Mouse (Mus musculus) hindbrain, postnatal 0 days (tissue): ENCODE data around the gene Nell2. TPM values are rescaled to one million over a fixed set of nuclear protein-coding genes. Genes with fewer than 3 reads are reported as not detected.

Experiments
- ATAC-seq: fragments of 200-750 bp; cut with Nextera tagmentation; 2 replicates; pipeline ENCODE4 v1.8.0; 2017; ENCODE audit warnings: mild to moderate bottlenecking, moderate TSS enrichment, moderate library complexity
- DNase-seq: peaks from one replicate; pipeline ENCODE4 v3.0.0-alpha.2; 2015; ENCODE audit warnings: low spot score
- H3K27ac ChIP-seq: fragments of 300-500 bp; sonication (generic); 2 replicates; pipeline ENCODE4 v1.5.1; 2014; ENCODE audit warnings: mild to moderate bottlenecking
- H3K27me3 ChIP-seq: fragments of 300-500 bp; sonication (generic); 2 replicates; pipeline ENCODE4 v1.6.1; 2014; ENCODE audit warnings: low read length, mixed read lengths; ENCODE audit not compliant: insufficient read depth
- H3K36me3 ChIP-seq: fragments of 300-500 bp; sonication (generic); 2 replicates; pipeline ENCODE4 v1.6.1; 2014; ENCODE audit warnings: low read length, mixed read lengths; ENCODE audit not compliant: insufficient read depth
- H3K4me1 ChIP-seq: fragments of 300-500 bp; sonication (generic); 2 replicates; pipeline ENCODE4 v1.6.1; 2014; ENCODE audit warnings: antibody characterized with exemption, low read length, mixed read lengths; ENCODE audit not compliant: insufficient read depth
- H3K4me2 ChIP-seq: fragments of 300-500 bp; sonication (generic); 2 replicates; pipeline ENCODE4 v1.6.1; 2014; ENCODE audit warnings: low read depth, mild to moderate bottlenecking, low read length, moderate library complexity, mixed read lengths
- H3K4me3 ChIP-seq: fragments of 300-500 bp; sonication (generic); 2 replicates; pipeline ENCODE4 v1.5.1; 2014; ENCODE audit warnings: low read length
- H3K9ac ChIP-seq: fragments of 300-500 bp; sonication (generic); replicated peaks from 2 replicates; pipeline ENCODE4 v1.6.1; 2014; ENCODE audit warnings: mild to moderate bottlenecking, low read length, moderate library complexity, mixed read lengths
- H3K9me3 ChIP-seq: fragments of 300-500 bp; sonication (generic); 2 replicates; pipeline ENCODE4 v1.6.1; 2016; ENCODE audit warnings: low read length, mixed read lengths
- CTCF ChIP-seq: IDR thresholded peaks from 2 replicates; pipeline ENCODE4 v1.5.1; 2016; ENCODE audit warnings: antibody characterized with exemption, control low read depth, low read depth
- WGBS: fragments of 180-500 bp; shearing (Covaris S2); extraction: QIAGEN DNeasy Blood & Tissue Kit; methylation state at CpG from one replicate; pipeline ENCODE4 v1.1.7; 2014; 5-methylcytosine and 5-hydroxymethylcytosine counted together
- polyA plus RNA-seq: library from polyadenylated mRNA; unstranded; fragments of >200 nt; fragmentation: Nextera tagmentation; extraction: Ambion mirVana; gene quantifications from 2 replicates; pipeline ENCODE4 v1.2.1, GENCODE M21; 2015
- total RNA-seq: library from RNA; depleted of rRNA; stranded (reverse); fragments of >200 nt; gene quantifications from 2 replicates; pipeline ENCODE4 v1.2.3, GENCODE M21; 2014

Gene Nell2
- total and polyA plus RNA-seq, 2 experiments from 2014 or later, result 148 to 173 TPM

DNA sequence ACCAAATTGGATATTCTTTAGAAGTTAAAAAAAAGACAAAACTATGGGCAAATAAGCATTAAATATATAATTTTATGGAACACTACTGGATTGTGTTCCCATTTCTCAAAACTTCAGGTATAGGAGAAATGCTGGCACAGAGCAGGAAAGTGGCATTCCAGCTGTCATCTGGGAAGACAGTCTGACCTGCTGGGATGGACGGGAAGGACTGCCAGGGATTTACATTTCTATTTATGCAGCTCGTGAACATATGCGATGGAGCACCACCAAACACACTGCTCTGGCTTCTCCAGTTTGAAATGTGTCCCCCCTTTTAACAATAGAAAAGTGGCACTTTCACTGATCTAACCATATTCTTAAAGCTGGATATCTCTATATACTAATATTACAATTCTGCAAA is 291.9 kb downstream of the Nell2 start:
- no peak for ATAC-seq

DNA sequence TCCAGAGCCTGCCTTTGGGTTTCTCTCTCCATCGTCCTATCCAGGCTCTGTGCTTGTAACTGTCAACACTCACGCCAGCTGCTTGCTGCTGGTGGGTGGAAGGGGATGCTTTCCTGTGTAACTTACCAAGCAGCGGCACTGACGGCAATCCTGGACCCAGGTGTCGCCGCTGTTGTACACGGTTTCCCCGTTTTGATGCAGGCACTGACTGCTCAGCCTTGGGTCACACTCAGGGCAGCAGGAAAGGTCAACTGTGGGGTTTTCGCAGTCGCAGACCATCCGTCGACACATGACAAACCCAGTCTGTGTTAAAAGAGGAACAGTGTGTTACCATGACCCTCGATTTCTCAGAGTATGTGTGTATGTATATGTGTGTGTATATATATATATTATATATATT is 297.2 kb downstream of the Nell2 start:
- ATAC-seq (no peak), DNase-seq (no peak)
- Histone ChIP-seq H3K27ac (no peak overlapping the region), H3K27me3 (no peaks in the 10 kb centered on the region), H3K36me3 (no peaks in the 10 kb centered on the region; the same call in 1 of the 2 replicates), H3K4me1 (no peaks in the 10 kb centered on the region), H3K9ac (no peak overlapping the region), H3K4me3 (no peak overlapping the region), H3K9me3 (no peaks in the 10 kb centered on the region), H3K4me2 (no peak overlapping the region)
- no peak for TF ChIP-seq CTCF
- WGBS, result 92% methylated on average over 13 of the region's 13 CpGs

More for the DNA sequence above, 291.9 kb downstream of the Nell2 start:
- DNase-seq, result no peak
- WGBS, result 65% methylated on average over 3 of the region's 3 CpGs
- Histone ChIP-seq H3K27me3 (no peaks in the 10 kb centered on the region), H3K9me3 (no peaks in the 10 kb centered on the region), H3K4me2 (no peak overlapping the region), H3K9ac (no peak overlapping the region), H3K4me1 (no peaks in the 10 kb centered on the region), H3K4me3 (no peak overlapping the region), H3K27ac (no peak overlapping the region), H3K36me3 (peaks cover 7% of the 10 kb centered on the region; the same call in 1 of the 2 replicates)
- no peak for TF ChIP-seq CTCF

DNA sequence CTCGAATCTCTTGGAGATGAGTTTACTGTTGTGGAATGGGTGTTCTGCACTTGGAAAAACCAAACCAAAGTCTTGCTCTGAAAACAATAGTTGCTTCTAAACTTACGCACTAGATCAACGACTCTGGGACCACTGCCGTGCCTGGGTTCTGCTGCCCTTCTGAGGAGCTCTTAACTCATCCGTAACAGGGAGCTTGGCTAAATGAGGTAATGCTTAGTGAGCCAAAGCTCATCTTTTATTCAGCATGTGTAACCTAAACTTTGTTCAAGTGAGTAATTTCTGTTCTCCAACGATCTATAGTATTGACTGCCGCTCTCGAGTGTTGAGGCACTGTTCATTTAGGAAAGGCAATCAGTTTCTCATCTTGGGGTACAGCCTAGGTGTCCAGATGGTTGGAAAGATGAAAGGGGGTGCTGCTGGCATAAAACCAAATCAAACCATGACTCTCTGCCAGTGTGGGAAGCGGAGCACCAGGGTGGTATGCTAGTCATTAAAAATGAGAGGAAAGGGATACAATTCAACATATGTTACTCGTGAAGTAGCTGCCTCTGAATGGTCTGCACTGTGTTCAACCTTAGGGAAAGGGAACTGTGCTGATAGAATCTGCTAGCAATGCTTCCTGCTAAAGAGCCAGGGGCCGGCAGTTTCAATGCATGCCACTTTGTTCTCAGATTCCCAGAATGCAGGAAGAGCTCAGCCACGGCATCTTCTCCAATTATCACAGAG is 311.6 kb downstream of the Nell2 start:
- ATAC-seq (no peak), DNase-seq (peak; percentile 32)
- H3K27me3 ChIP-seq, result no peaks in the 10 kb centered on the region
- 0 out of 2 replicates have a peak overlapping the region, but pooled peaks have one; percentile 26 for H3K27ac ChIP-seq
- TF ChIP-seq CTCF, result no peak
- H3K9me3 ChIP-seq, result no peaks in the 10 kb centered on the region
- no peak overlapping the region for H3K4me2 ChIP-seq
- H3K36me3 ChIP-seq, result no peaks in the 10 kb centered on the region
- no peak overlapping the region for H3K4me3 ChIP-seq
- 47% methylated on average over 12 of the region's 12 CpGs for WGBS
- no peaks in the 10 kb centered on the region for H3K4me1 ChIP-seq
- H3K9ac ChIP-seq, result no peak overlapping the region

DNA sequence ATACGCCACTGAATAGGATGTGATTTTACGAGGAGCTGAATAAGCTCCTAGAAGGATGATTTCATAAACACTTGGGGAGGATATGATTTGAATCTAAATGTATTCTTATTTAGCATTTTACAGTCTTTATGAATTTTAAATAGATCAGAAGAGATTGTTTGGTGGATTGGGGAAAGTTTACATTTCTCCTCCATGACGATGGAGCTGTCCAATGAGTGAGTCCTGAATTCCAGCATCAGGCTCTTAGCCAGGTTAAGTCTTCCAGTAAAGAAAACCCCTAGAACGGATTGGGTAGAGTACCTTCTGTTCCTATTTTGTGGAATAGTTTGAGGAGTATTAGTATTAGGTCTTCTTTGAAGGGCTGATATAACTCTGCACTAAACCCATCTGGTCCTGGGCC is 317.8 kb downstream of the Nell2 start:
- Histone ChIP-seq H3K9me3 (no peaks in the 10 kb centered on the region), H3K36me3 (no peaks in the 10 kb centered on the region), H3K27me3 (no peaks in the 10 kb centered on the region), H3K4me3 (no peak overlapping the region), H3K27ac (no peak overlapping the region), H3K9ac (no peak overlapping the region), H3K4me1 (no peaks in the 10 kb centered on the region), H3K4me2 (no peak overlapping the region)
- no peak for DNase-seq
- TF ChIP-seq CTCF, result no peak
- ATAC-seq, result no peak
- 81% methylated on average over 4 of the region's 4 CpGs for WGBS

DNA sequence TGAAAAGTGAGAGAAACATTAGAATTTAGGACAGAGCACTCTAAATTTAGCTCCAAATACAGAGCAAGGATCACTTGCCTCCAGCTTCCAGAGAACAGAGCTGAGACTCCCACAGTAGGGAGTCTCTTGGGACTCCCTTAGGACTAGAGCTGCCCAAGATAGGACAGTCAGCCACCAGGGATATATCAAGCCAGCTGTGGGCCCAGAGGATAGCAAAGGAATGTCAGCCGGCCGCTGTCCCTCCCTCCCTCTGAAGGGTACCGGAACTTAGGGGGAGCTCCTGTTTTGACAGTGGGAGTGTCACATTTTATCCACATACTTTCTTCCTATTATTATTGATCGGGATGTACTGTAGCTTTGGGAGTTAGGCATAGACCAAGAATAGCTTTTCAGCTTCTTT is 319.2 kb downstream of the Nell2 start:
- ATAC-seq (no peak), DNase-seq (no peak)
- Histone ChIP-seq H3K36me3 (no peaks in the 10 kb centered on the region), H3K4me2 (no peak overlapping the region), H3K4me3 (no peak overlapping the region), H3K9ac (no peak overlapping the region), H3K4me1 (no peaks in the 10 kb centered on the region), H3K9me3 (no peaks in the 10 kb centered on the region), H3K27me3 (no peaks in the 10 kb centered on the region), H3K27ac (no peak overlapping the region)
- WGBS, result 83% methylated on average over 4 of the region's 4 CpGs
- no peak for TF ChIP-seq CTCF

DNA sequence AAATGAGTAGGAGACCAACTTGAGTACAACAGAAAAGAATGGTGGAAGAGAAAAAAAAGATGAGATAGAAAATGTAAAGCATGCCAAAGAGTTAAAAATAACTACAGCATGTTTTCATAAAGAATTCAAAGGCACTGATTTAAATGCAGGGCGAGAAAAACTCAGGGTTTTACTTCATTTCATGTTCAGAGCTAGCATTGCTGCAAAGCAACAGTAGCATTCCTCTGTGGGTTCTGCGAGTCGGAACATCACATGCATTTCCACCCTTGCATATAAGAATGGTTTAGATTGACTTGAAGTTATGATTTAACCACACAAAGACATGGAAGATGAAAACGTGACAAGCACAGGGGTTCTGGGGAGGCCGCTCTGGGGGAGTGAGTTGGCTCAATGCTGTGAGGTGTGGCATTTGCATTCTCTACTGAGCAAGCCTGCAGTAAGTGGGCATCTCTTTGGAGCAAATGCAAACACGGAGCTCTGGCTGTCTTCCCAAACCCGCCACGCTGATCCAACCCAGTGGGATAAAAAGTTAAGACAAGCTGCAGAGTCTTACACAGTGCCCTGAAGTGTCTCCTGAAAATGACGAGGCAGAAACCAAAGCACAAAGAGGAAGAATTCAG is 334.6 kb downstream of the Nell2 start:
- WGBS, result 46% methylated on average over 9 of the region's 9 CpGs
- H3K27me3 ChIP-seq, result no peaks in the 10 kb centered on the region
- H3K36me3 ChIP-seq, result no peaks in the 10 kb centered on the region
- no peak overlapping the region for H3K4me2 ChIP-seq
- no peak overlapping the region for H3K4me3 ChIP-seq
- no peak overlapping the region for H3K27ac ChIP-seq
- no peak for ATAC-seq
- H3K9me3 ChIP-seq, result no peaks in the 10 kb centered on the region
- peak; percentile 37 for DNase-seq
- TF ChIP-seq CTCF, result no peak
- H3K4me1 ChIP-seq, result no peaks in the 10 kb centered on the region
- H3K9ac ChIP-seq, result no peak overlapping the region

DNA sequence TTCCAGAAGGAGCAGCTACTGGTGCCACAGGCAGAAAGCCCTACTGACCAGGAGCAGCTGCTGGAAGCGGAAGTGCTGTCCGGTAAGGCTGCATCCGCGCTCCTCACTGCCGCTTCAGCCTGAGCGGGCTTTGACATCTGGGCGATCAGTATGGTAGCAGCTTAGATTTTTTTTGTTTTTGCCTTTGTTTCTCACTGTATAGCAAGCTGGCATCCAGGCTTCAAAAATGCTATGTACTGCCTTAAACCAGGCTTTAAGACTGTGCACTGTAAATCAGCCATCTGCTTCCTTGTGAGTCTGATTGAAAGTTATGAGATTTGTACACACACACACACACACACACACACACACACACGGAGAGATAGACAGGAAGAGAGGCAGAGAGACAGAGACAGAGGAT is 335.4 kb downstream of the Nell2 start:
- Histone ChIP-seq H3K9ac (no peak overlapping the region), H3K9me3 (no peaks in the 10 kb centered on the region), H3K4me2 (no peak overlapping the region), H3K36me3 (no peaks in the 10 kb centered on the region), H3K27ac (no peak overlapping the region), H3K4me1 (no peaks in the 10 kb centered on the region), H3K27me3 (no peaks in the 10 kb centered on the region), H3K4me3 (no peak overlapping the region)
- ATAC-seq (no peak), DNase-seq (no peak)
- WGBS, result 77% methylated on average over 8 of the region's 8 CpGs
- TF ChIP-seq CTCF, result no peak
